Mouse (Mus musculus) liver, embryonic 14.5 days (tissue): ENCODE measurements around the gene Spdye4b.

Experiments
- CTCF ChIP-seq: IDR thresholded peaks from 2 replicates; pipeline ENCODE4 v1.5.1; 2016; ENCODE audit warnings: antibody characterized with exemption, low read depth, control low read depth
- EP300 ChIP-seq: IDR thresholded peaks from 2 replicates; pipeline ENCODE4 v1.6.1; 2016; ENCODE audit warnings: antibody characterized with exemption, low read depth

DNA sequence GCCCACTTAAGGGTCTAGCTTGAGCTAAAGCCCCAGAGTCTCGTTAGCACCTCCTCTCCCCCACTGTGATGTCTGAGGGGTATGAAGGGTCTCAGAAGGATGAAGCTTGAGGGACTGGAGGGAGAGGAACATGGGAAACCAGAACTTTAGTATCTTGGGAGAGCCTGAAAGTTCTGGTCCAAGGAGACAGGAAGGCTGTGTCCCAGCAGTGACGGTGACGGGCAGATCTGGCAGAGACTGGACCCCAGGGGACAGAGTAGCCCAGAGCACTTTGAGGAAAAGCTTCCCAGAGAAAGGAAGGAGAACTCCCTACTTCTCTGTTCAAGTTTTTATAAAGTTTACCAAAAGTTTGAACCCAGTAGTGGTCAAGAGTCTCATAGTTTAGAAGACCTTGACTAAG lies 33.3 kb upstream of the Spdye4b start, which contains the start of gene Olfr718-ps1:
- TF ChIP-seq CTCF (no peak), EP300 (no peak)
